Comparison of ENCODE assay signal across 10 mouse cellular contexts in genomic region chr5:118612956-118613631, GRCm38 (mm10). TPM values are rescaled to one million over a fixed set of nuclear protein-coding genes. Genes with fewer than 3 reads are reported as not detected.
DNase-seq lines count a peak whose midpoint lies in the region; ATAC-seq lines count a peak whose summit lies in the region.
"Had no signal": no experiment of that assay in that cellular context is flagged by ENCODE, and none has a peak within 500 bp of the region (broad histone marks: within the 10 kb centered on the region; RNA-seq: fewer than 3 reads in every experiment).

No protein-coding gene starts in this region.

- H3K27ac ChIP-seq in liver, embryonic 11.5 days (ENCODE audit: low read depth, low read length) = no peak overlapping the region
- no peak overlapping the region for H3K27ac ChIP-seq in liver, embryonic 16.5 days (ENCODE audit: low read length)
- H3K27ac ChIP-seq: kidney, postnatal 0 days had no signal

- ATAC-seq in frontal cortex, adult (ENCODE audit: low TSS enrichment) = peak; percentile 20; the same call in 1 of the 2 replicates
- ATAC-seq in liver, embryonic 11.5 days (replicated peaks; ENCODE audit: low FRiP score) = peak; percentile 35; the same call in 1 of the 2 replicates
- peak; percentile 12; the same call in 1 of the 2 replicates for ATAC-seq in liver, embryonic 16.5 days (ENCODE audit: low read depth)

- H3K9me3 ChIP-seq in liver, embryonic 11.5 days (ENCODE audit: control insufficient read depth, low read length) = no peaks in the 10 kb centered on the region
- no peaks in the 10 kb centered on the region for H3K9me3 ChIP-seq in liver, embryonic 16.5 days (replicated peaks; ENCODE audit: control insufficient read depth, low read length)

- H3K4me2 ChIP-seq in liver, embryonic 11.5 days = 0 out of 2 replicates have a peak overlapping the region, but pooled peaks have one; percentile 13
- no peak overlapping the region for H3K4me2 ChIP-seq in liver, embryonic 16.5 days (ENCODE audit: low read depth, low read length)

- DNase-seq in frontal cortex, postnatal 25 days (ENCODE audit: low spot score in 2 of 2) = no peak
- no peak for DNase-seq in liver, embryonic 11.5 days (ENCODE audit: low spot score)
- DNase-seq in liver (no peak), NIH3T3 (ENCODE audit: low read depth) (peak; percentile 65)
- DNase-seq in layer of hippocampus, adult 9-10 months (ENCODE audit: low spot score) = no peak
- no peak for DNase-seq in cerebellum, adult 8-10 months
- DNase-seq: retina, postnatal 1 day had no signal

- WGBS in liver, embryonic 11.5 days = 45% methylated on average over 13 of the region's 13 CpGs
- WGBS in liver, embryonic 16.5 days (ENCODE audit: insufficient replicate concordance) = 41% methylated on average over 13 of the region's 13 CpGs

- no peaks in the 10 kb centered on the region for H3K27me3 ChIP-seq in liver, embryonic 11.5 days (replicated peaks; ENCODE audit: control insufficient read depth, insufficient read depth, low read length)
- H3K27me3 ChIP-seq in liver, embryonic 16.5 days (ENCODE audit: control insufficient read depth, insufficient read depth, low read depth, low read length) = no peaks in the 10 kb centered on the region

- no peak overlapping the region for H3K4me3 ChIP-seq in liver, embryonic 11.5 days (ENCODE audit: low read depth, low read length)
- H3K4me3 ChIP-seq in liver, embryonic 16.5 days (ENCODE audit: low read depth, low read length) = no peak overlapping the region

- H3K36me3 ChIP-seq in liver, embryonic 11.5 days (ENCODE audit: control insufficient read depth, insufficient read depth, low read length) = no peaks in the 10 kb centered on the region
- H3K36me3 ChIP-seq in liver, embryonic 16.5 days (ENCODE audit: control insufficient read depth, insufficient read depth) = no peaks in the 10 kb centered on the region

- peaks cover 30% of the 10 kb centered on the region for H3K4me1 ChIP-seq in liver, embryonic 11.5 days (replicated peaks; ENCODE audit: control insufficient read depth, insufficient read depth, low read length)
- peaks cover 36% of the 10 kb centered on the region for H3K4me1 ChIP-seq in liver, embryonic 16.5 days (ENCODE audit: control insufficient read depth, low read depth, low read length)

- no peak overlapping the region for H3K9ac ChIP-seq in liver, embryonic 11.5 days (ENCODE audit: low read depth, low read length)
- no peak overlapping the region for H3K9ac ChIP-seq in liver, embryonic 16.5 days (ENCODE audit: low read depth, low read length)

RNA-seq across cellular contexts. Expression of gene Med13l, which starts 52.6 kb away (rescaled TPM):
- polyA plus RNA-seq in liver, embryonic 11.5 days (2014; fragmentation: Nextera tagmentation; extraction: Ambion mirVana) = 11.3 and 13.7 TPM in 2 replicates
- polyA plus RNA-seq in liver, embryonic 16.5 days (2015; fragmentation: Nextera tagmentation; extraction: Ambion mirVana) = 11.2 and 12.2 TPM in 2 replicates
